Mouse (Mus musculus) neural tube, embryonic 13.5 days (tissue): Measurements from ENCODE around the gene Itga6. TPM values are rescaled to one million over a fixed set of nuclear protein-coding genes. Genes with fewer than 3 reads are reported as not detected.
"Not testable (repeated sequence)": the region's sequence is repeated elsewhere in the genome, so short reads cannot be mapped to it uniquely, and the experiment has no call there.

ENCODE experiments used
- ATAC-seq: fragments of 200-750 bp; cut with Nextera tagmentation; 2 replicates; pipeline ENCODE4 v1.8.0; 2017; ENCODE audit warnings: low read depth, mild to moderate bottlenecking, moderate TSS enrichment, moderate library complexity
- H3K27ac ChIP-seq: fragments of 300-500 bp; sonication (generic); replicated peaks from 2 replicates; pipeline ENCODE4 v1.5.1; 2015; ENCODE audit warnings: moderate library complexity, mild to moderate bottlenecking, inconsistent platforms
- H3K27me3 ChIP-seq: fragments of 300-500 bp; sonication (generic); 2 replicates; pipeline ENCODE4 v1.6.1; 2015; ENCODE audit warnings: mild to moderate bottlenecking, inconsistent platforms
- H3K36me3 ChIP-seq: fragments of 300-500 bp; sonication (generic); 2 replicates; pipeline ENCODE4 v1.6.1; 2015; ENCODE audit warnings: mild to moderate bottlenecking, inconsistent platforms
- H3K4me1 ChIP-seq: fragments of 300-500 bp; sonication (generic); replicated peaks from 2 replicates; pipeline ENCODE4 v1.6.1; 2015; ENCODE audit warnings: inconsistent platforms
- H3K4me2 ChIP-seq: fragments of 300-500 bp; sonication (generic); 2 replicates; pipeline ENCODE4 v1.6.1; 2015; ENCODE audit warnings: inconsistent platforms, mild to moderate bottlenecking, moderate library complexity
- H3K4me3 ChIP-seq: fragments of 300-500 bp; sonication (generic); 2 replicates; pipeline ENCODE4 v1.5.1; 2015; ENCODE audit warnings: mild to moderate bottlenecking, inconsistent platforms
- H3K9ac ChIP-seq: fragments of 300-500 bp; sonication (generic); 2 replicates; pipeline ENCODE4 v1.6.1; 2015; ENCODE audit warnings: moderate library complexity, mild to moderate bottlenecking, inconsistent platforms
- H3K9me3 ChIP-seq: fragments of 300-500 bp; sonication (generic); 2 replicates; pipeline ENCODE4 v1.6.1; 2016; ENCODE audit warnings: inconsistent platforms
- WGBS: fragments of 180-500 bp; shearing (Covaris S2); methylation state at CpG from one replicate; pipeline ENCODE4 v1.1.7; 2015; 5-methylcytosine and 5-hydroxymethylcytosine counted together
- polyA plus RNA-seq: library from polyadenylated mRNA; unstranded; fragments of >200 nt; fragmentation: Nextera tagmentation; extraction: Ambion mirVana; gene quantifications from 2 replicates; pipeline ENCODE4 v1.2.1, GENCODE M21; 2015

Gene Itga6
- polyA plus RNA-seq, 1 experiment from 2014 or later, result 26.3 TPM

DNA sequence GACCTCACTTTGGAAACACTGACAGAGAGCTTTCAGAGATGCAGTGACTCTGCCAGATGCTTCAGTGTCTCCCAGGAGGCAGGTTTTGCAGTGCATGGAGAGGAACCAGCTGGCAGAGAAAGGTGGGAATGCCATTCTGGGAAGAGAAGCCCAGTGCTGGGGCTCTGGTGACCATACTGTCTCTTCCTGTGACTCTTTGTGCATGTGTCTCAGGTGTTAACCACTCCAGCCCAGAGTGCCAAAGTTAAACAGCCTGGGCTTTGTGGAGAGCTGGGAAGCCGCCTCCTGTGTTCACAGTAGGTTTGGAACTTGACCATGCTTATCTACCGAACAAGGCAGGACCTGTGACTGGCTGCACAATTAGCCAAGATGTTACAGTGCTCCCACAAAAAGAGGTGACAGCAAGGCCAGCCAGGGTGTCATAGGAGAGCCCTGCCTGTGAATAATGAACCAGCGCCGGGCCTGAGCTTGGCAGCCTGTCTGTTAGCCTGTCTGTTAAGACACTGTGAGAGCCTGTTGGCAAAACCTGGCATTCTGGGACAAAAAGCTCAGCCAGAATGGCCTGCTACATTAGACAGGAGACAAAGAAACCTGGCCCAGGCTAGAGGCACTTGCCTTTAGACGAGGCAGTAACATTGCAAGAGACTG, 25.9 kb upstream of the Itga6 start:
- WGBS, result 47% methylated on average over 5 of the region's 5 CpGs
- no peaks in the 10 kb centered on the region for H3K27me3 ChIP-seq
- peak; percentile 65 for ATAC-seq

GRCm38 (mm10) chr2:71720556-71720955, 24.9 kb upstream of the Itga6 start:
- 70% methylated on average over 2 of the region's 2 CpGs for WGBS
- not testable (repeated sequence) for ATAC-seq, H3K4me3 ChIP-seq, H3K27me3 ChIP-seq, H3K27ac ChIP-seq, H3K4me2 ChIP-seq, H3K36me3 ChIP-seq, H3K9me3 ChIP-seq, H3K9ac ChIP-seq
- H3K4me1 ChIP-seq, result peaks cover 13% of the 10 kb centered on the region

More for the DNA sequence above, 25.9 kb upstream of the Itga6 start:
- no peak overlapping the region for H3K4me3 ChIP-seq
- no peaks in the 10 kb centered on the region for H3K9me3 ChIP-seq
- 0 out of 2 replicates have a peak overlapping the region, but pooled peaks have one; percentile 2 for H3K9ac ChIP-seq
- peak overlapping the region; percentile 52; the same call in 1 of the 2 replicates for H3K27ac ChIP-seq
- H3K4me2 ChIP-seq, result no peak overlapping the region
- H3K4me1 ChIP-seq, result peaks cover 13% of the 10 kb centered on the region
- H3K36me3 ChIP-seq, result no peaks in the 10 kb centered on the region

- Histone ChIP-seq H3K27ac (no peak overlapping the region), H3K36me3 (no peaks in the 10 kb centered on the region), H3K9ac (no peak overlapping the region), H3K4me1 (peaks cover 13% of the 10 kb centered on the region), H3K4me3 (no peak overlapping the region), H3K9me3 (no peaks in the 10 kb centered on the region), H3K4me2 (no peak overlapping the region), H3K27me3 (no peaks in the 10 kb centered on the region)
- ATAC-seq, result no peak
- 87% methylated on average over 5 of the region's 5 CpGs for WGBS
Measured at GRCm38 (mm10) chr2:71722913-71723312, 22.5 kb upstream of the Itga6 start.

- H3K9me3 ChIP-seq, result no peaks in the 10 kb centered on the region
- H3K9ac ChIP-seq, result no peak overlapping the region
- H3K27me3 ChIP-seq, result no peaks in the 10 kb centered on the region
- WGBS, result 87% methylated on average over 3 of the region's 3 CpGs
- no peak overlapping the region for H3K4me2 ChIP-seq
- ATAC-seq, result no peak
- no peaks in the 10 kb centered on the region for H3K36me3 ChIP-seq
- H3K27ac ChIP-seq, result no peak overlapping the region
- no peak overlapping the region for H3K4me3 ChIP-seq
- H3K4me1 ChIP-seq, result peaks cover 13% of the 10 kb centered on the region
Measured at GRCm38 (mm10) chr2:71723623-71724022, 21.8 kb upstream of the Itga6 start.

GRCm38 (mm10) chr2:71724028-71724427, 21.4 kb upstream of the Itga6 start:
- no peak overlapping the region for H3K9ac ChIP-seq
- no peak overlapping the region for H3K4me2 ChIP-seq
- WGBS, result 84% methylated on average over 6 of the region's 6 CpGs
- H3K4me1 ChIP-seq, result peaks cover 11% of the 10 kb centered on the region
- no peaks in the 10 kb centered on the region for H3K36me3 ChIP-seq
- no peak overlapping the region for H3K4me3 ChIP-seq
- no peaks in the 10 kb centered on the region for H3K27me3 ChIP-seq
- ATAC-seq, result no peak
- H3K9me3 ChIP-seq, result no peaks in the 10 kb centered on the region
- H3K27ac ChIP-seq, result no peak overlapping the region

- H3K27me3 ChIP-seq, result no peaks in the 10 kb centered on the region
- no peak overlapping the region for H3K4me2 ChIP-seq
- H3K9me3 ChIP-seq, result no peaks in the 10 kb centered on the region
- no peaks in the 10 kb centered on the region for H3K4me1 ChIP-seq
- H3K4me3 ChIP-seq, result no peak overlapping the region
- no peak for ATAC-seq
- 79% methylated on average over 1 of the region's 1 CpGs for WGBS
- no peak overlapping the region for H3K9ac ChIP-seq
- no peaks in the 10 kb centered on the region for H3K36me3 ChIP-seq
- no peak overlapping the region for H3K27ac ChIP-seq
Measured at GRCm38 (mm10) chr2:71725446-71725845, 20.0 kb upstream of the Itga6 start.

- H3K36me3 ChIP-seq, result no peaks in the 10 kb centered on the region
- peaks cover 10% of the 10 kb centered on the region for H3K4me1 ChIP-seq
- no peaks in the 10 kb centered on the region for H3K27me3 ChIP-seq
- no peak overlapping the region for H3K9ac ChIP-seq
- H3K9me3 ChIP-seq, result no peaks in the 10 kb centered on the region
- H3K27ac ChIP-seq, result no peak overlapping the region
- H3K4me3 ChIP-seq, result no peak overlapping the region
- no peak for ATAC-seq
- no peak overlapping the region for H3K4me2 ChIP-seq
- 88% methylated on average over 7 of the region's 7 CpGs for WGBS
Measured at GRCm38 (mm10) chr2:71726883-71727676, 18.3 kb upstream of the Itga6 start.

DNA sequence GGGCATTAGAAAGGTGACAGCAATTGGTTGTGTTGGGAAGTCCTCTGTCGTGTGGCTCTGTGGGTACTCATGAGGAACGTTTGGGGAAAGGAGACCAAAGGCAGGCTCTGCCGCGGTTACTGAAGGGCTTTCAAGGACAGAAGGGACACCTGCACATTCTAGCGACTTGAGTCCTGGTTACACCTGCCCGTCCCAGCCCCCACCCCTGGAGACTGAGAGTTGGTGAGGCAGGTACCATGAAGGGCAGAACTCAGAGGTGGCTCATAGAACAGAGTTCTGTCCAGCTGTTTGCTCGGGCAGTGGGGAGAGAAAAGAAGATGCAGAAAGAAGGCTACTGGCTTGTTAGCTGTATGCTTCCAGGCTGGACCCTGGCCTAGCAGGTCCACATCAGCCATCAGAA, 17.1 kb upstream of the Itga6 start:
- no peak overlapping the region for H3K4me3 ChIP-seq
- H3K4me2 ChIP-seq, result no peak overlapping the region
- no peak for ATAC-seq
- no peak overlapping the region for H3K27ac ChIP-seq
- H3K27me3 ChIP-seq, result no peaks in the 10 kb centered on the region
- H3K36me3 ChIP-seq, result no peaks in the 10 kb centered on the region
- peaks cover 15% of the 10 kb centered on the region for H3K4me1 ChIP-seq
- H3K9me3 ChIP-seq, result no peaks in the 10 kb centered on the region
- H3K9ac ChIP-seq, result no peak overlapping the region
- WGBS, result 86% methylated on average over 7 of the region's 7 CpGs

- Histone ChIP-seq H3K27me3 (no peaks in the 10 kb centered on the region), H3K36me3 (no peaks in the 10 kb centered on the region), H3K9ac (no peak overlapping the region), H3K4me3 (no peak overlapping the region), H3K4me1 (peaks cover 15% of the 10 kb centered on the region), H3K27ac (no peak overlapping the region), H3K4me2 (no peak overlapping the region), H3K9me3 (no peaks in the 10 kb centered on the region)
- WGBS, result 71% methylated on average over 5 of the region's 5 CpGs
- no peak for ATAC-seq
Measured at GRCm38 (mm10) chr2:71728796-71729195, 16.6 kb upstream of the Itga6 start.

DNA sequence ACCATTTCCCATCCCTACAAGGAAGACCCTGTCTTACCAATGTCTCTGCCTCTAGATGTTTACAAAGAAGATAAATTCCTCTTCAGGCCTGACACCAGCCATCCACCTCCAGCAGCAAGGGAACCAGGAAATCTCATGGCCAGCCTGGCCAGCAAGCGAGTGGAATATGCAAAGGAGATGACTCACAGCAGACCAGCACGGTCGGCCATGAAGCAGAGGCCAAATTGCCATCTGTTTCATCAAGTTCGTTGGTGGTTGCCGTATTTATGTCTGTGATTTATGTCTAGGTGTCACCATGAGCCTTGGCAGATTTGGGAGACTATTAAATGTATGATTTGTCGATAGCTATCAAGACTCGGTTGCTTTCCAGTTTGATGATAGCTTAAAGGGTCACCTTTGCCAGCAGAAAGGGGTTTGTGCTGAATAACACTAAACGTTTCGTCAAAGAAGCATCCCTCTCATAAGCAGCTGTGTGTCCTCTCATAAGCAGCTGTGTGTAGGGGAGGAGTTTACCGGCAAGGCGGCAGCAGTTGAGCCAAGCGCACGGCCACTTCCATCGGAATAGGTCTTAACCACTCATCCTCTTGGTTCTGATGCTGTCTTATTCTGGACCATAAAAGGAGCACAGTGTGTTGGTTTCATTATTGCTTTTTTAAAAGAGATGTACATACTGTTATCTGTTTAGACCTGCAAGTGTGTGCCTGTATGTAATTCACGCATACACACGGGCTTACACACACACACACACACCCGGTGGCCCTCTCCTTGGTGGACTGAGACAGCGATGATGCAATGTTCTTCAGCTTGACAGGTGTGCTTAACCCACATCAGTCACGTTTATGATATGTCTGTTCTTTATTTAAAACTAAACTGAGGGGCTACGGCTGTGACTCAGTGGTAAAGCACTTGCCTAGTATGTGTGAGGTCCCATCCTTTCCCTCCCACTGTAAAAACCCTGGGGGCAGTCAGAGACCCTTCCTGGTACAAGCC, 14.5 kb upstream of the Itga6 start:
- 75% methylated on average over 20 of the region's 20 CpGs for WGBS
- Histone ChIP-seq H3K9me3 (no peaks in the 10 kb centered on the region), H3K36me3 (no peaks in the 10 kb centered on the region), H3K27me3 (0 out of 2 replicates have a peak, but pooled peaks cover 3% of the 10 kb centered on the region), H3K9ac (no peak overlapping the region), H3K4me2 (no peak overlapping the region), H3K4me3 (no peak overlapping the region), H3K4me1 (peaks cover 23% of the 10 kb centered on the region), H3K27ac (no peak overlapping the region)
- ATAC-seq, result no peak

DNA sequence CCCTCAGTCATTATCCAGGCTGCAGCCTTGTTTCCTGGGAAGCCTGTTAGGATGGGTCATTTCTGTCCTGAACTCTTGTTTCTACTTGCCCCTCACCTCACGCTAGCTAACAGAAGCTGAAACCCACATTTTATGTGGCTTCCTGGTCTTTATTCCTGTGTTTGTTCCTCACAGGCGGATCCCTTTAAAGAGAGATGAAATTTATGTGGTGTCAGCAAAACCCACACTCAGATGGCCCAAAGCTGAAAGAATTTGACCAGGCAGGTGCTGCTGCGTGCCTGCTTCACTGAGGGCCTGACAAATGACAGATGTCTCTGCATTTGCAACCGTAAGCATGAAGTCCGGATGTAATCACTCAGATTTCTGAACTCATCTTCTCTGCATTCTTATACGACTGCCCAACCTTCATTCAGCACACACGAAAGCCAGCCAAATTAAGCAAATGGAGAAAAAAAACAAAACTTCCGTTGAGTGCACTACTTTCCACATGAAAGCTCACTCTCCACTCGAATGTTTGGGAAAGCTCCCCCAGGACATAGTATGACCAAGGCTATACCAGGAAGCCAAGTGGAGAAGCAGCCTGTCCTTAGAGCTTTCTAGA, 10.5 kb upstream of the Itga6 start:
- 48% methylated on average over 9 of the region's 9 CpGs for WGBS
- Histone ChIP-seq H3K9ac (no peak overlapping the region), H3K36me3 (no peaks in the 10 kb centered on the region), H3K27ac (no peak overlapping the region), H3K4me2 (no peak overlapping the region), H3K9me3 (no peaks in the 10 kb centered on the region), H3K27me3 (0 out of 2 replicates have a peak, but pooled peaks cover 3% of the 10 kb centered on the region), H3K4me1 (peaks cover 23% of the 10 kb centered on the region), H3K4me3 (no peak overlapping the region)
- no peak for ATAC-seq
